Mouse (Mus musculus): ENCODE data around the gene Cyp2w1. TPM values are rescaled to one million over a fixed set of nuclear protein-coding genes. Genes with fewer than 3 reads are reported as not detected.

Cyp2w1 gene
- polyA plus RNA-seq, 1 experiment from 2014 or later = not detected

- peaks cover 48% of the 10 kb centered on the region for H3K36me3 ChIP-seq (ENCODE audit: control insufficient read depth, insufficient read depth, low read length)
- ATAC-seq = no peak
- no peaks in the 10 kb centered on the region for H3K27me3 ChIP-seq (replicated peaks; ENCODE audit: control insufficient read depth, insufficient read depth, low read length)
- 0 out of 2 replicates have a peak overlapping the region, but pooled peaks have one; percentile 6 for H3K9ac ChIP-seq (ENCODE audit: low read depth, low read length)
- H3K27ac ChIP-seq (ENCODE audit: low read depth, low read length) = no peak overlapping the region
- no peak overlapping the region for H3K4me3 ChIP-seq (ENCODE audit: low read length)
- H3K4me1 ChIP-seq (ENCODE audit: control insufficient read depth, insufficient read depth, low read depth, low read length) = peaks cover 9% of the 10 kb centered on the region
- H3K9me3 ChIP-seq (ENCODE audit: control insufficient read depth, low read length) = no peaks in the 10 kb centered on the region
- H3K4me2 ChIP-seq (ENCODE audit: low read length) = no peak overlapping the region
- WGBS = 74% methylated on average over 11 of the region's 11 CpGs
Observed at GRCm38 (mm10) chr5:139338891-139339290, 13.5 kb upstream of the Cyp2w1 start.

- H3K9ac ChIP-seq (ENCODE audit: low read depth, low read length) = peak overlapping the region; percentile 79
- 7% methylated on average over 12 of the region's 12 CpGs for WGBS
- H3K4me1 ChIP-seq (ENCODE audit: control insufficient read depth, insufficient read depth, low read depth, low read length) = peaks cover 10% of the 10 kb centered on the region
- peak overlapping the region; percentile 67 for H3K4me3 ChIP-seq (ENCODE audit: low read length)
- peak; percentile 70 for ATAC-seq
- H3K27me3 ChIP-seq (replicated peaks; ENCODE audit: control insufficient read depth, insufficient read depth, low read length) = no peaks in the 10 kb centered on the region; the same call in 1 of the 2 replicates
- peaks cover 23% of the 10 kb centered on the region for H3K36me3 ChIP-seq (ENCODE audit: control insufficient read depth, insufficient read depth, low read length)
- H3K4me2 ChIP-seq (ENCODE audit: low read length) = peak overlapping the region; percentile 84
- H3K9me3 ChIP-seq (ENCODE audit: control insufficient read depth, low read length) = no peaks in the 10 kb centered on the region
- H3K27ac ChIP-seq (ENCODE audit: low read depth, low read length) = no peak overlapping the region
Observed at GRCm38 (mm10) chr5:139344021-139344686, 8.3 kb upstream of the Cyp2w1 start.

- ATAC-seq = peak; percentile 92
- Histone ChIP-seq H3K27me3 (replicated peaks; ENCODE audit: control insufficient read depth, insufficient read depth, low read length) (no peaks in the 10 kb centered on the region; the same call in 1 of the 2 replicates), H3K4me3 (ENCODE audit: low read length) (peak overlapping the region; percentile 67), H3K36me3 (ENCODE audit: control insufficient read depth, insufficient read depth, low read length) (peaks cover 16% of the 10 kb centered on the region), H3K9me3 (ENCODE audit: control insufficient read depth, low read length) (no peaks in the 10 kb centered on the region), H3K4me1 (ENCODE audit: control insufficient read depth, insufficient read depth, low read depth, low read length) (peaks cover 10% of the 10 kb centered on the region), H3K27ac (ENCODE audit: low read depth, low read length) (peak overlapping the region; percentile 68), H3K4me2 (ENCODE audit: low read length) (peak overlapping the region; percentile 84), H3K9ac (ENCODE audit: low read depth, low read length) (peak overlapping the region; percentile 79)
- 0% methylated on average over 33 of the region's 33 CpGs for WGBS
Observed at GRCm38 (mm10) chr5:139344687-139345363, 7.6 kb upstream of the Cyp2w1 start.

GRCm38 (mm10) chr5:139345364-139345714 lies 7.1 kb upstream of the Cyp2w1 start:
- Histone ChIP-seq H3K27ac (ENCODE audit: low read depth, low read length) (peak overlapping the region; percentile 67; the same call in 1 of the 2 replicates), H3K4me3 (ENCODE audit: low read length) (peak overlapping the region; percentile 67), H3K9ac (ENCODE audit: low read depth, low read length) (peak overlapping the region; percentile 47), H3K27me3 (replicated peaks; ENCODE audit: control insufficient read depth, insufficient read depth, low read length) (no peaks in the 10 kb centered on the region; the same call in 1 of the 2 replicates), H3K9me3 (ENCODE audit: control insufficient read depth, low read length) (no peaks in the 10 kb centered on the region), H3K4me1 (ENCODE audit: control insufficient read depth, insufficient read depth, low read depth, low read length) (peaks cover 10% of the 10 kb centered on the region), H3K4me2 (ENCODE audit: low read length) (peak overlapping the region; percentile 84), H3K36me3 (ENCODE audit: control insufficient read depth, insufficient read depth, low read length) (peaks cover 11% of the 10 kb centered on the region)
- peak; percentile 70 for ATAC-seq
- whole genome bisulfite sequencing = 11% methylated on average over 5 of the region's 5 CpGs

- no peak for ATAC-seq
- no peaks in the 10 kb centered on the region for H3K9me3 ChIP-seq (ENCODE audit: control insufficient read depth, low read length)
- 47% methylated on average over 1 of the region's 1 CpGs for WGBS
- H3K9ac ChIP-seq (ENCODE audit: low read depth, low read length) = no peak overlapping the region
- H3K27me3 ChIP-seq (replicated peaks; ENCODE audit: control insufficient read depth, insufficient read depth, low read length) = no peaks in the 10 kb centered on the region; the same call in 1 of the 2 replicates
- peaks cover 10% of the 10 kb centered on the region for H3K4me1 ChIP-seq (ENCODE audit: control insufficient read depth, insufficient read depth, low read depth, low read length)
- no peak overlapping the region for H3K4me3 ChIP-seq (ENCODE audit: low read length)
- H3K27ac ChIP-seq (ENCODE audit: low read depth, low read length) = no peak overlapping the region
- H3K36me3 ChIP-seq (ENCODE audit: control insufficient read depth, insufficient read depth, low read length) = peaks cover 4% of the 10 kb centered on the region; the same call in 1 of the 2 replicates
- no peak overlapping the region for H3K4me2 ChIP-seq (ENCODE audit: low read length)
Observed at GRCm38 (mm10) chr5:139347225-139347624, 5.2 kb upstream of the Cyp2w1 start.

- WGBS = 82% methylated on average over 6 of the region's 6 CpGs
- H3K36me3 ChIP-seq (ENCODE audit: control insufficient read depth, insufficient read depth, low read length) = no peaks in the 10 kb centered on the region
- no peak for ATAC-seq
- H3K9ac ChIP-seq (ENCODE audit: low read depth, low read length) = no peak overlapping the region
- H3K4me3 ChIP-seq (ENCODE audit: low read length) = no peak overlapping the region
- no peak overlapping the region for H3K4me2 ChIP-seq (ENCODE audit: low read length)
- H3K27ac ChIP-seq (ENCODE audit: low read depth, low read length) = no peak overlapping the region
- H3K27me3 ChIP-seq (replicated peaks; ENCODE audit: control insufficient read depth, insufficient read depth, low read length) = no peaks in the 10 kb centered on the region; the same call in 1 of the 2 replicates
- no peaks in the 10 kb centered on the region for H3K4me1 ChIP-seq (ENCODE audit: control insufficient read depth, insufficient read depth, low read depth, low read length)
- H3K9me3 ChIP-seq (ENCODE audit: control insufficient read depth, low read length) = no peaks in the 10 kb centered on the region
Observed at GRCm38 (mm10) chr5:139349713-139350112, 2.7 kb upstream of the Cyp2w1 start.

GRCm38 (mm10) chr5:139351134-139351533 lies 1.3 kb upstream of the Cyp2w1 start, which contains the start of gene Cox19:
Gene Cox19 (minus strand): TSS chr5:139351418.
- no peaks in the 10 kb centered on the region for H3K4me1 ChIP-seq (ENCODE audit: control insufficient read depth, insufficient read depth, low read depth, low read length)
- 54% methylated on average over 5 of the region's 5 CpGs for WGBS
- no peak within 1 kb of the TSS for H3K4me3 ChIP-seq (ENCODE audit: low read length)
- no peak for ATAC-seq
- no peaks in the 10 kb centered on the region; the same call in 1 of the 2 replicates for H3K27me3 ChIP-seq (replicated peaks; ENCODE audit: control insufficient read depth, insufficient read depth, low read length)
- no peak within 1 kb of the TSS for H3K27ac ChIP-seq (ENCODE audit: low read depth, low read length)
- no peaks in the 10 kb centered on the region for H3K9me3 ChIP-seq (ENCODE audit: control insufficient read depth, low read length)
- no peaks in the 10 kb centered on the region for H3K36me3 ChIP-seq (ENCODE audit: control insufficient read depth, insufficient read depth, low read length)
- H3K9ac ChIP-seq (ENCODE audit: low read depth, low read length) = no peak within 1 kb of the TSS
- no peak within 1 kb of the TSS for H3K4me2 ChIP-seq (ENCODE audit: low read length)

- 40% methylated on average over 8 of the region's 8 CpGs for WGBS
- Histone ChIP-seq H3K27ac (ENCODE audit: low read depth, low read length) (no peak overlapping the region), H3K4me3 (ENCODE audit: low read length) (no peak overlapping the region), H3K27me3 (replicated peaks; ENCODE audit: control insufficient read depth, insufficient read depth, low read length) (no peaks in the 10 kb centered on the region; the same call in 1 of the 2 replicates), H3K4me2 (ENCODE audit: low read length) (no peak overlapping the region), H3K4me1 (ENCODE audit: control insufficient read depth, insufficient read depth, low read depth, low read length) (no peaks in the 10 kb centered on the region), H3K9me3 (ENCODE audit: control insufficient read depth, low read length) (no peaks in the 10 kb centered on the region), H3K36me3 (ENCODE audit: control insufficient read depth, insufficient read depth, low read length) (no peaks in the 10 kb centered on the region), H3K9ac (ENCODE audit: low read depth, low read length) (no peak overlapping the region)
- no peak for ATAC-seq
Observed at GRCm38 (mm10) chr5:139351628-139352027, 789 bp upstream of the Cyp2w1 start.

- H3K27ac ChIP-seq (ENCODE audit: low read depth, low read length) = no peak overlapping the region
- 57% methylated on average over 10 of the region's 10 CpGs for WGBS
- no peak for ATAC-seq
Observed at GRCm38 (mm10) chr5:139353496-139353895, 1.1 kb downstream of the Cyp2w1 start.

More at GRCm38 (mm10) chr5:139353496-139353895, 1.1 kb downstream of the Cyp2w1 start:
- H3K4me1 ChIP-seq (ENCODE audit: control insufficient read depth, insufficient read depth, low read depth, low read length) = no peaks in the 10 kb centered on the region
- H3K9me3 ChIP-seq (ENCODE audit: control insufficient read depth, low read length) = no peaks in the 10 kb centered on the region
- H3K9ac ChIP-seq (ENCODE audit: low read depth, low read length) = no peak overlapping the region
- no peak overlapping the region for H3K4me3 ChIP-seq (ENCODE audit: low read length)
- H3K36me3 ChIP-seq (ENCODE audit: control insufficient read depth, insufficient read depth, low read length) = no peaks in the 10 kb centered on the region
- no peaks in the 10 kb centered on the region; the same call in 1 of the 2 replicates for H3K27me3 ChIP-seq (replicated peaks; ENCODE audit: control insufficient read depth, insufficient read depth, low read length)
- H3K4me2 ChIP-seq (ENCODE audit: low read length) = no peak overlapping the region
